Mouse (Mus musculus) natural killer cell, adult 2 months (primary cell): ENCODE measurements around the gene Aire.

Source experiments
- DNase-seq, 2 experiments: peaks; one replicate each; pipeline ENCODE4 v3.0.0; 2022; ENCODE audit warnings: low spot score in 2 of 2

Aire gene

DNA sequence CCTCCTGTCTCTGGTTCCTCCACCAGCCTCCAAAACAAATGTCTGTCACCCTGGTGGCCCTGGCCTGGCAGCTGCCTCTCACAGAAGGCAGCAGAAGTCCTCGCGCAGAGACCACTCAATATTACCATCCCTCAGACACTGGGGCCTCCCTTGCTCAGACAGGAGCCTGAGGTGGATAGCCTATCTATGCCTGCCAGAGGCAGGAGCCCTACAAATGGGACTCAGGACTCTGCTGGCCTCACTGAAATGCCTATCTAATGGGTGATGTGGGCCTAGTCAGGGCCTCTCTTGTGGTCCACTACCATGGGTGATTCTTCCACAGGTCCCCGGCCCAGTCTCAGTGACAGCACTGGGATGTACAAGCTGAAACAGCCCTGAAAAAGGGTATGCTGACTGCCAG is 35.2 kb downstream of the Aire start:
- no peak for DNase-seq

- DNase-seq: no peak
Observed at GRCm38 (mm10) chr10:78007203-78007602, 36.2 kb downstream of the Aire start.

DNA sequence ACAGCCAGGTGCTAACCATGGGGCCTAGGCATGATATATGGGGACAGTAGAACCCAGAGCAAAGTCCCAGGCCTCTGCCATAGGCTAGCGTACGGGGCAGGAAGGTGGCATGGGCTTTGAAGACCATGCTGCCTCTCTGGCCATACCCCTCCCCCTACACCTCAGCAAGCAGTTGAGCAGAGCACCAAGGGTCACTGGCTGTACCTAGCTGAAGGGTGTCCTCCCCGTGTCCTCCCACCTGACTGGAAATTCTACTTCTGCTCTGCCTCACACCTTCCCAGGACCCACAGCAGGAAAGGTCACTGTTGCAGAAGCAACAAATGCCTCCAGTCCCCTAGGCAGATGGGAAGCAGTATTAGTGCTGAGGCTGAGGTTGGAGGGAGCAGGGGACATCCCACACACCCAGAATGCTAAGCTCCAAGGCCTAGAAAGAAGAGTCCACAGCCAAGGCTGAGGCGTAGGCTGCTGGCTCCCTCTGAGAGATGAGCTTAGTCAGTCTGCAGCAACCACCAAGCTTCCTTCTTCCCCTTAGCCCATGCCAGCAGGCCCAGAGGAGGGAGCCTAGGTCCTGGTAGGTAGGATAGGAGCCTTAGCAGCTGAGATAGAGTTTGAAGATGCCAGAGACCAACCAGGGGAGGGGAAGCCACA is 37.5 kb downstream of the Aire start:
- no peak for DNase-seq

DNA sequence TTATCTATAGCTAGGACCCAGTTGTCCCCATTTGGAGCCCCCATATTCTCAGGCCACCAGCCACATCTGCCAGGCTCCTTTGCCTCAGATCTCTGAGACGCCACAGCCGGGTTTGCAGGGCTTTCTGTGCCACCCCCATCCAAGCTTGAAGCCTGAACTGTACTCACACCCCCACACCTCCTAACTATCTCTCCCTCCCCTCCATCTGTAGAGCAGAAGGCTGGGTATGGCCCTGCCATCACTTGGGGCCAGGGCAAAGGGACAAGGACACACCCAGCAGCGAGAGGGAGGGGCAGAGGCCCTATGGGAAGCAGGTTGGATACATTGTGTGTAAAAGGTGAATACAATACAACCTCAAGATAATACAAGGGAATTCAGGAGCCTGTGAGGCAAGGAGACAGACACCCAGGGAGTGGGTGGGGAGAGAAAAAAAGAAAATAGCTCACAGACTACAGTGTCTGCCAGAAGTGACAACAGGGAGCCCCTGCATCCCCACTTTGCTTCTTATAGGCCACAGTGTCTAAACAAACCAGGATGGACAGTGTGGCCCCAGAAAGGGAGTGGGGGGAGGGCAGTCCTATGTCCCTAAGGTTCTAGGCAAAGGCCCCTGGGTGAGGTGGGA is 38.8 kb downstream of the Aire start:
- no peak for DNase-seq

DNA sequence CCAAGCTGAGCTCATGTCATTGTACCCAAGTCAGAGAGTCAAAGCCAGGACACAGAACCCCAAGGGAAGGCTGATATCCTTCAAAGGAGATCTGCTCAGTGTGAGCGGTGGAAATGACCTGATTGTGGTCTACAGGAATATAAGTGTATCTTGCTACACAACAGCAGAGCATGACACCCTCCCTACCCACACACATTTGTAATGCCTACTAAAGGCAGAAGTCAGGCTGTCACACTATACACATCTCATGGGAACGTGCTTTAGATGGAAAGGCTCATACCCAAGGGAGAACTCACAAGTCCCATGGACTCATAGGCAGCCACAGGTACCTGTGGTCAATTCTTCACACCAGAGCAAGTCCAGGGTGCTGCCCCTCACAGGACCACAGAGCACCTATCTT is 41.1 kb downstream of the Aire start:
- DNase-seq: no peak

- DNase-seq: no peak
Observed at GRCm38 (mm10) chr10:78001796-78002195, 41.6 kb downstream of the Aire start.

- no peak for DNase-seq
Observed at GRCm38 (mm10) chr10:78000200-78000599, 43.2 kb downstream of the Aire start.

GRCm38 (mm10) chr10:77995639-77996038 is 47.8 kb downstream of the Aire start:
- no peak for DNase-seq

DNA sequence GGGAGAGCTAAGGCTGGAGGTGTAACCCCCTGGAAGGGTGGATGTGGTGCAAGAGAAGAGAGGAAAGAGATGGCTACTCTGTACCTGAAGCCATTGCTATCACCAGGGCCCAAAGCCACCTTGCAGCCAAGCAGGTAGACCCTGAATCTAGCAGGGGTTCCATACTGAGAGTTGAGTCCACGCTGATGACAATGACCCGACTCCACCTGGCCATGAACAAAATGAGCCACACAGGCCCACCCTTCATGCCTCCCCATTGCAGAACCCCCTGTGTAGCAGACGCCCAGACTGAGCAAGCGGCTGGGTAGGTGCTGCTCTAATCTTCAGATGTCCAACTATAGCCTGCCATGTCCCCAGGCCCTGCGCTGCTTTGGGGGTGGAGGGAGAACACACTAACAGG is 57.6 kb downstream of the Aire start:
- DNase-seq: no peak

- DNase-seq: peak; percentile 64 to 75
Observed at GRCm38 (mm10) chr10:77984660-77985059, 58.8 kb downstream of the Aire start.
